Mouse (Mus musculus) testis, adult 2 months (tissue): Measurements from ENCODE around the gene Fam241b. TPM values are rescaled to one million over a fixed set of nuclear protein-coding genes. Genes with fewer than 3 reads are reported as not detected.

ENCODE experiments used
- H3K27ac ChIP-seq: fragments of 200-500 bp; 2 replicates; pipeline ENCODE4 v1.5.1; 2012; ENCODE audit warnings: low read depth, low read length; ENCODE audit not compliant: control insufficient read depth, insufficient read depth
- H3K27me3 ChIP-seq: fragments of 200-500 bp; 2 replicates; pipeline ENCODE4 v1.6.1; 2012; ENCODE audit warnings: mild to moderate bottlenecking, low read length, moderate library complexity; ENCODE audit not compliant: control insufficient read depth, insufficient read depth
- H3K36me3 ChIP-seq: fragments of 200-500 bp; 2 replicates; pipeline ENCODE4 v1.6.1; 2012; ENCODE audit warnings: mild to moderate bottlenecking, low read length; ENCODE audit not compliant: control insufficient read depth, insufficient read depth
- H3K4me1 ChIP-seq: fragments of 200-500 bp; 2 replicates; pipeline ENCODE4 v1.6.1; 2012; ENCODE audit warnings: low read length; ENCODE audit not compliant: control insufficient read depth, insufficient read depth
- H3K4me3 ChIP-seq: fragments of 200-500 bp; 2 replicates; pipeline ENCODE4 v1.5.1; 2012; ENCODE audit warnings: low read depth, mild to moderate bottlenecking, low read length, moderate library complexity, mixed read lengths; ENCODE audit not compliant: control insufficient read depth
- CTCF ChIP-seq: fragments of 200-500 bp; IDR thresholded peaks from 2 replicates; pipeline ENCODE4 v1.5.1; 2012; ENCODE audit warnings: low read depth, mild to moderate bottlenecking, inconsistent platforms, low read length, moderate library complexity; ENCODE audit not compliant: control insufficient read depth, insufficient read depth, insufficient replicate concordance
- POLR2A ChIP-seq: fragments of 200-500 bp; IDR thresholded peaks from 2 replicates; pipeline ENCODE4 v1.6.1; 2012; ENCODE audit warnings: low read depth, mild to moderate bottlenecking, inconsistent platforms, low read length, moderate library complexity; ENCODE audit not compliant: control insufficient read depth
- polyA plus RNA-seq: library from polyadenylated mRNA; depleted of rRNA; stranded (reverse); fragments of >200 nt; gene quantifications from 2 replicates; pipeline ENCODE4 v1.2.3, GENCODE M21; 2012

Fam241b gene
- polyA plus RNA-seq, 1 experiment = 5.3 TPM

GRCm38 (mm10) chr10:62147466-62148248 lies 3.9 kb upstream of the Fam241b start:
- Histone ChIP-seq H3K27me3 (no peaks in the 10 kb centered on the region), H3K36me3 (no peaks in the 10 kb centered on the region), H3K27ac (no peak overlapping the region), H3K4me1 (no peaks in the 10 kb centered on the region), H3K4me3 (no peak overlapping the region)
- TF ChIP-seq POLR2A (no peak), CTCF (no peak)

- Histone ChIP-seq H3K27me3 (no peaks in the 10 kb centered on the region), H3K4me1 (no peaks in the 10 kb centered on the region), H3K27ac (no peak overlapping the region), H3K4me3 (no peak overlapping the region), H3K36me3 (no peaks in the 10 kb centered on the region)
- TF ChIP-seq POLR2A (no peak), CTCF (no peak)
Observed at GRCm38 (mm10) chr10:62145957-62146356, 2.2 kb upstream of the Fam241b start.

GRCm38 (mm10) chr10:62138040-62138439 lies 5.7 kb downstream of the Fam241b start:
- Histone ChIP-seq H3K4me3 (no peak overlapping the region), H3K27ac (no peak overlapping the region), H3K4me1 (peaks cover 2% of the 10 kb centered on the region), H3K36me3 (no peaks in the 10 kb centered on the region), H3K27me3 (no peaks in the 10 kb centered on the region)
- no peak for TF ChIP-seq POLR2A
- TF ChIP-seq CTCF = no peak

GRCm38 (mm10) chr10:62137150-62137549 lies 6.6 kb downstream of the Fam241b start:
- H3K36me3 ChIP-seq = no peaks in the 10 kb centered on the region
- H3K27me3 ChIP-seq = no peaks in the 10 kb centered on the region
- H3K4me3 ChIP-seq = no peak overlapping the region
- H3K27ac ChIP-seq = no peak overlapping the region
- H3K4me1 ChIP-seq = peaks cover 5% of the 10 kb centered on the region
- TF ChIP-seq POLR2A = no peak
- TF ChIP-seq CTCF = no peak

GRCm38 (mm10) chr10:62135696-62136470 lies 7.8 kb downstream of the Fam241b start:
- Histone ChIP-seq H3K27me3 (no peaks in the 10 kb centered on the region), H3K36me3 (no peaks in the 10 kb centered on the region), H3K4me3 (no peak overlapping the region), H3K27ac (no peak overlapping the region), H3K4me1 (peaks cover 5% of the 10 kb centered on the region)
- TF ChIP-seq POLR2A (no peak), CTCF (no peak)

GRCm38 (mm10) chr10:62132691-62133281 lies 10.9 kb downstream of the Fam241b start, which contains the start of gene Neurog3:
Gene Neurog3, plus strand, starts transcription at chr10:62133090.
- Histone ChIP-seq H3K36me3 (no peaks in the 10 kb centered on the region), H3K4me1 (peaks cover 6% of the 10 kb centered on the region), H3K27ac (no peak within 1 kb of the TSS), H3K4me3 (no peak within 1 kb of the TSS), H3K27me3 (no peaks in the 10 kb centered on the region)
- TF ChIP-seq CTCF (no peak), POLR2A (no peak)

- H3K4me3 ChIP-seq = peak overlapping the region; percentile 22; the same call in 1 of the 2 replicates
- no peaks in the 10 kb centered on the region for H3K36me3 ChIP-seq
- no peaks in the 10 kb centered on the region for H3K27me3 ChIP-seq
- TF ChIP-seq CTCF (no peak), POLR2A (no peak)
- no peak overlapping the region for H3K27ac ChIP-seq
- H3K4me1 ChIP-seq = peaks cover 8% of the 10 kb centered on the region
Observed at GRCm38 (mm10) chr10:62128316-62128951, 15.3 kb downstream of the Fam241b start.
